Mouse (Mus musculus) lung, adult 2 months (tissue): ENCODE measurements at regions not wholly inside any gene's neighbourhood (a gene's known extent, or its start where the extent isn't known, plus 50 kb on each side); places are given as distances from the start of the nearest gene placed in this dataset.

Experiments used
- DNase-seq: peaks from one replicate; pipeline ENCODE4 v3.0.0; 2022
- H3K4me1 ChIP-seq: fragments of 200-500 bp; 2 replicates; pipeline ENCODE4 v1.6.1; 2011; ENCODE audit warnings: low read length; ENCODE audit not compliant: control insufficient read depth, insufficient read depth
- H3K4me3 ChIP-seq: fragments of 200-500 bp; replicated peaks from 2 replicates; pipeline ENCODE3; 2011; ENCODE audit warnings: low read depth, mild to moderate bottlenecking, control low read depth, low read length; ENCODE audit errors: extremely low read depth
- CTCF ChIP-seq: fragments of 200-500 bp; IDR thresholded peaks from 2 replicates; pipeline ENCODE4 v1.5.1; 2011; ENCODE audit warnings: mild to moderate bottlenecking, low read length, control low read depth; ENCODE audit not compliant: insufficient read depth
- POLR2A ChIP-seq: fragments of 200-500 bp; IDR thresholded peaks from 2 replicates; pipeline ENCODE4 v1.6.1; 2011; ENCODE audit warnings: low read depth, mild to moderate bottlenecking, control low read depth, low read length, borderline replicate concordance; ENCODE audit errors: extremely low read depth
- WGBS: fragments of 180-500 bp; shearing (Covaris S2); methylation state at CpG from one replicate; pipeline ENCODE4 v1.1.7; 2018; 5-methylcytosine and 5-hydroxymethylcytosine counted together

DNA sequence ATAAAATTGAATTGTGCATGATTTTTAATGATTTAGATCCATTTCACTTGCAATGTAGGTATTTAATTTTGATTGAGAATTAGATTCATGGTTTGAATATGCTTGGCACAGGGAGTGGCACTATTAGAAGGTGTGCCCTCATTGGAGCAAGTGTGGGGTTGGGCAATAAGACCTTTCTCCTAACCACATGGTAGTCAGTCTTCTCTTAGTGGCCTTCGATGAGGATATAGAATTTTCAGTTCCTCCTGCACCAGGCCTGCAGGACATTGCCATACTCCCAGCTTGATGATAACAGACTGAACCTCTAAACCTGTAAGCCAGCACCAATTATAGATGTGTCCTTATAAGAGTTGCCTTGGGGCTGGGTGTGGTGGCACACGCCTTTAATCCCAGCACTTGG, 642.9 kb downstream of the Robo2 start:
- no peaks in the 10 kb centered on the region for H3K4me1 ChIP-seq
- no peak for TF ChIP-seq CTCF
- no peak for TF ChIP-seq POLR2A
- WGBS, result 82% methylated on average over 2 of the region's 2 CpGs

DNA sequence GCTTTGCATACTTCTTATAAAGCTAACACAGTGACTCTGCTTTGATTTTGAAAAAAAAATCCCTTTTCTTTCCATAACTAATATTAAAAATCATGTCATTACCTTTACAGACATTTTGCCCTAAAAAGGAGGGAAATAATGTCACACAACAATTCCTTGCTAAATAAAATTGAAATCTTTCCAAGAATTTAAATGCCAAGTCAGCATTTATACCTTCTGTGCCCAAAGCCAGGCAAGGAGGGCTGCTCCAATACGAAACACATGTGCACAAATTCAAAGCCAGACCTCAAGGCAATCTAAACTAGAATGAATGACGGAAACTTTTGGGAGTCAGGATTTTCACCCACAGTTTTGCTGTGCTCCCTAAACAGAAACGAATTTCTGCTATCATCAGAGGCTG, 646.4 kb downstream of the Robo2 start:
- WGBS, result 83% methylated on average over 3 of the region's 3 CpGs
- TF ChIP-seq POLR2A (no peak), CTCF (no peak)
- Histone ChIP-seq H3K4me3 (no peak overlapping the region), H3K4me1 (no peaks in the 10 kb centered on the region)
- DNase-seq, result no peak

More for the DNA sequence above, 642.9 kb downstream of the Robo2 start:
- DNase-seq, result no peak
- H3K4me3 ChIP-seq, result no peak overlapping the region

DNA sequence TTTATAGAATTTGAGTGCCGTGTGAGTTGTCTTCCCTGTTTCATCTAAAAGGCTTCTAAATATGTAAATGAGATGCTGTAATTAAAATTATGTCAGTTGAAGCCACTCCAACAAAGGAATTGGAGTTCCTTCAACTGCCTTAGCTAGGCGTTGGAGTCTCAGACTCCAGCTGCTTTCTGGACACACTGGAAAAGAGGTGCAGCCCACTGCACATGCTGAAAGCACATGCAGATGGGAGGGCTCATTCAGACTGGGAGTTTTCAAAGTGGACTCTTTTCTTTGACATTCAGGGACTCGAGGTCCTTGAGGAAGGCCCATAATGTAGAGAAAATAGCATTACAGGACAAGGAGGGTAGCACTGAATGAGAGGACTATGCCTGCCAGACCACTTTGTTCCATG, 650.7 kb downstream of the Robo2 start:
- DNase-seq, result no peak
- TF ChIP-seq CTCF (no peak), POLR2A (no peak)
- H3K4me1 ChIP-seq, result no peaks in the 10 kb centered on the region
- 65% methylated on average over 3 of the region's 3 CpGs for WGBS
- H3K4me3 ChIP-seq, result no peak overlapping the region

DNA sequence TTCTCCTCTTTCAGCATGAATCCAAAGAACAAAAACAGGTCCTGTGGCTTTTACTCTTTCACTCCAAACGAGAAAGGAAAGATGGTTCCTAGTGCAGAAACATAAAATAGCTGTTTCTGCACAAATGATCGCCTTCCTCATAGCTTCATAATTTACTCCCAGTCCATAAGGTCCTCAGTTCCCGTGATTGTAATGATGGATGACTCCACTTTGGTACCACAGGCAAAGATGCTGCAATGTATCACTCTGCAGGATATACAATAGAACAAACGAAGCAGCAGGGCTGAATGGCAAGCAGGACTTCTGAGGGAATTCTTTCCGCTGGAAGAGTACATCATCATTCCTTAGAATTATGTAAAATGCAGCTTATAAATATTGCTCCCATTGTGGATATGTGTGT, 652.8 kb downstream of the Robo2 start:
- 65% methylated on average over 5 of the region's 5 CpGs for WGBS
- Histone ChIP-seq H3K4me3 (no peak overlapping the region), H3K4me1 (no peaks in the 10 kb centered on the region)
- TF ChIP-seq POLR2A (no peak), CTCF (no peak)
- no peak for DNase-seq

DNA sequence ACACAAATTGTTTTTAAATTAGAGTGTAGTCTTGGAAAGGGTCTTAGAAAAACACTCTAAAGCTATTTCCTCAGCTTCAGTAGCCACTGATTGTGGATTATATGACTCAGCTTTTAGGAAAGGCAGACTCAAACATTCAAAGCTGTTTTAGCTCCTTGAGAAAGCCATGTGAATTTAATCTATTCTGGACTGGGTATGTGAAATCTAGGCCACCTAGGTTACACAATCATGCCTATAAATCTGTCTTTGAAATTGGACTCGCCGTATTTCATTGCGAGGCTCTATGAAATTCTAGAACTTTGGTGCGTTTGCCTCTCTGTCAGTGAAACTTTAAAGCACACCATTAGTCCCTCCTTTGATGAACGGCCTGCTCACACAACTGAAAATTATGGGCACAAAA, 657.3 kb downstream of the Robo2 start:
- Histone ChIP-seq H3K4me1 (no peaks in the 10 kb centered on the region), H3K4me3 (no peak overlapping the region)
- no peak for DNase-seq
- TF ChIP-seq CTCF (no peak), POLR2A (no peak)
- WGBS, result 61% methylated on average over 5 of the region's 5 CpGs

DNA sequence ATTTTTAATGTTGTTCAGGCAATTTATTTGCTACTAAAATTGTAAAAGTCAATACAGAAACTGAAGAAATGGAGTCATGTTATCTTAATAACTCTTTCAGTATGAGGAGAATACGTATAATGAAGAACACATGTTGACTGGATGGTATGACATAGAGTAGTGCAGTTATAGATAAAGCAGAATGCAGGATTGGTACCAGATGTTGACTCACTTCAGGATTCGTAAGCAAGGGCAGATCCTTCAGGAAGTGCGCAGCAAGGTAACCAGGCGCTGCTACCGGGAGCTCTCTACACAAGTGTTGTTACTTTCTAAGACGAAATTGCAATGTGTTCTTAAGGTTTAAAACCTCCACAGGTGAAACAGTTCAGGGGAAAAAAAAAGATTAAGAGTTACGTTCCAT, 683.3 kb downstream of the Robo2 start:
- H3K4me3 ChIP-seq, result no peak overlapping the region
- H3K4me1 ChIP-seq, result no peaks in the 10 kb centered on the region
- 84% methylated on average over 7 of the region's 7 CpGs for WGBS
- no peak for DNase-seq
- no peak for TF ChIP-seq CTCF
- no peak for TF ChIP-seq POLR2A

DNA sequence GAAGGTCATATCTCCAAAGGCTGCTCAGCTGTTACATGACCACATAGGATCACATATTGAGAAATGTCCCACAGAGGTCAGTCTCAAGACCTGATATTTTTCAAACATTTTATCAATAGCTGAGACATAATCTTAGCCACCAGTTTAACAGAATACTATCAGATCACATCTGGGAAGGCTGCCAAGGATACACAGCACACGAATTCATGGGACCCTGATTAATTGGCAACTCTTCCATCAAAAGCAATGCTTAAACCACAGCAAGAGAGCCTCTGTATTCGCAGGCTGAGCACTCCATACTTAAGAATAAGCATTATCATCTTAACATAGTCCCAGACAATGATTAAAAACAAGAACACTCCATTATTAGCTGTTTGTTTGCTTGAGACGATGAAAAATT, 691.9 kb downstream of the Robo2 start:
- TF ChIP-seq POLR2A, result no peak
- TF ChIP-seq CTCF, result no peak
- no peak for DNase-seq
- WGBS, result 57% methylated on average over 3 of the region's 3 CpGs
- no peaks in the 10 kb centered on the region for H3K4me1 ChIP-seq
- no peak overlapping the region for H3K4me3 ChIP-seq

DNA sequence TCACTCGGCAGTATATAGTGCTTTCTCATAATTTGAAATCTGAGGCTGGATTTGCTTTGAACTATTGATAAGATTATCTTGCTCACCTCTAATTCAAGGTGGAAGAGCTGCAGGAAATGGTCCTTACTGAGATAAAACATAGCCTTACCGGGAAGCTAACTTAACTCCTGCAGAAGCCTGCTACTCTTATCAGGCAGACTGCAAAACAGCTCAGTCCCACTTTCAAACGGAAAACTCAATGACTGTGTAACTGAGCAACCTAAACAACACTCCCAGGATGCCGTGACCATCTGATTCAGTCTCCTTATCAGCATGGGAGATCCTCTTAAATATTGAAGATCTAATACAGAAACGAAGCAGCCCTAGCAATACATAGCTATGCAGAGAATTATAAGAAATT, 695.3 kb downstream of the Robo2 start:
- WGBS, result 41% methylated on average over 5 of the region's 5 CpGs
- TF ChIP-seq CTCF (no peak), POLR2A (no peak)
- DNase-seq, result no peak
- no peaks in the 10 kb centered on the region for H3K4me1 ChIP-seq
- H3K4me3 ChIP-seq, result no peak overlapping the region

DNA sequence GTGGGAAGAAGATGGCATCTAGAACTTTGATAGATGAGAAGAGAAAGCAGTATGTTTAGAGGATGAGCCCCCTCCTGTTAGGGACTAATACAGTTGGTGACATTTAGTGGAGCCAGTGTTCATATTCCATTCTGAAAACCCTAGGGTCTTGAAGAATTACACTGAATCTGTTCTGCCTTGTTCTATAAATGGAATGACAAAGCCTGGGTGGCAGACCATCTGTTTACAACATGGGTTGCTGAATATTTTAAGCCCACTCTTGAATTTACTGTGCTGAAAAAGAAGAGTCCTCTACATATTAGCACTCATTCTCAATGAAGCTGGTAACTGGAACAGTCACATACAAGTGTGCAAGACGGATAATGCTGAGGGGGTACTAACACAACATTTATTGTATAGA, 704.6 kb downstream of the Robo2 start:
- DNase-seq, result no peak
- H3K4me1 ChIP-seq, result no peaks in the 10 kb centered on the region
- no peak for TF ChIP-seq POLR2A
- WGBS, result 90% methylated on average over 1 of the region's 1 CpGs
- no peak overlapping the region for H3K4me3 ChIP-seq

DNA sequence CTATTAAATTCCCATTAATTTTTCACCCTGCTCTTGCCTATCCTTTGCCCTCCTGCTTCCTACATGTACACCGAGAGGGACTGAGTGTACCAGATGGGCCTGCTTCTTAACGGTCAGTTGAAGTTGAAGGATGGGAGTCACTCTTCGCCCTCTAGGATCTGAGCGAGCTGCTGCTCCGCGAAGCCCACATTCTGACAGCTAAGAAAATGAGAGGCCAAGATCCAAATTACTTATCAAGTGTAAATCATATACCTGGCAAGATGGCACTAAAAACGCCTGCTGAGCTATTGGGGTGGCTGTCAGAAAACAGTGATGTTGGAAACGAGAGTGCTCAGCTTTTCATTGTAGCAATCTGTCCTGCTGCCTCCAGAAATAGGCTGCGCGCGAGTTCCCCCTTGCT, 722.4 kb downstream of the Robo2 start:
- no peak overlapping the region for H3K4me3 ChIP-seq
- no peaks in the 10 kb centered on the region for H3K4me1 ChIP-seq
- DNase-seq, result no peak
- no peak for TF ChIP-seq CTCF
- TF ChIP-seq POLR2A, result no peak
- WGBS, result 76% methylated on average over 11 of the region's 11 CpGs

DNA sequence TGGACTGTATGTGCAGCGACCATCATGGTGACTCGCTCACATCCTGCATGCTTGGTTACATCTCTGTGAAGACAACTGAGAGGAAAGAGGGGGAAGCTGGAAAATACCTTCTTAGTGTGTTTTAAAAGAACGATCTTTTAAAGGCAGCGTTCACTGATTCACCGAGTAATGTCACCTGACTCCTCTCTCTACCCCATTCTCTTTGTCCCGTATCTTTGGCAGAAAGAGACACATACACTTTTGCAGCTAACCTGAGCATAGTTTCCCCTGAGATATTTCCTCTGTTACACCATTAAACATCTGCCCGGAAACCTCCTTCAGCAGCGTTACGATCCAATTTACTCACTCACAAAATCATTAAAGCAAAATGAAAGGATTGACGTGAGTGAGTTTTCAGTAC, 731.8 kb downstream of the Robo2 start:
- DNase-seq, result no peak
- TF ChIP-seq POLR2A, result no peak
- TF ChIP-seq CTCF, result no peak
- Histone ChIP-seq H3K4me1 (no peaks in the 10 kb centered on the region), H3K4me3 (no peak overlapping the region)
- 87% methylated on average over 10 of the region's 10 CpGs for WGBS
